Mouse (Mus musculus): ENCODE results near the gene Olfr203.
"Not testable (repeated sequence)": the region's sequence is repeated elsewhere in the genome, so short reads cannot be mapped to it uniquely, and the experiment has no call there.

The Olfr203 gene

GRCm38 (mm10) chr16:59298581-59298980 lies at the start of gene Olfr203:
TSS of gene Olfr203 (plus strand) at chr16:59298881.
- DNase-seq (ENCODE audit: extremely low spot score, low read depth, low spot score) = no peak

GRCm38 (mm10) chr16:59249684-59250083 lies 49.0 kb upstream of the Olfr203 start:
- no peak for DNase-seq (ENCODE audit: extremely low spot score, low read depth, low spot score)

- DNase-seq (ENCODE audit: extremely low spot score, low read depth, low spot score) = not testable (repeated sequence)
Observed at GRCm38 (mm10) chr16:59269097-59269496, 29.6 kb upstream of the Olfr203 start.

- DNase-seq (ENCODE audit: extremely low spot score, low read depth, low spot score) = not testable (repeated sequence)
Observed at GRCm38 (mm10) chr16:59272532-59272931, 26.1 kb upstream of the Olfr203 start, which contains the start of gene Olfr201. TSS of gene Olfr201 (minus strand) at chr16:59272632.

- DNase-seq (ENCODE audit: extremely low spot score, low read depth, low spot score) = no peak
Observed at GRCm38 (mm10) chr16:59280542-59280941, 18.1 kb upstream of the Olfr203 start.

GRCm38 (mm10) chr16:59283476-59283875 lies 15.2 kb upstream of the Olfr203 start:
- no peak for DNase-seq (ENCODE audit: extremely low spot score, low read depth, low spot score)

GRCm38 (mm10) chr16:59286693-59287092 lies 12.0 kb upstream of the Olfr203 start, which contains the start of gene Olfr202:
TSS of gene Olfr202 (minus strand) at chr16:59286793.
- no peak for DNase-seq (ENCODE audit: extremely low spot score, low read depth, low spot score)

GRCm38 (mm10) chr16:59287576-59287975 lies 11.1 kb upstream of the Olfr203 start:
- not testable (repeated sequence) for DNase-seq (ENCODE audit: extremely low spot score, low read depth, low spot score)

GRCm38 (mm10) chr16:59318148-59318547 lies 19.5 kb downstream of the Olfr203 start, which contains the start of gene Olfr204:
TSS of gene Olfr204 (minus strand) at chr16:59318248.
- no peak for DNase-seq (ENCODE audit: extremely low spot score, low read depth, low spot score)

- DNase-seq (ENCODE audit: extremely low spot score, low read depth, low spot score) = not testable (repeated sequence)
Observed at GRCm38 (mm10) chr16:59323262-59323661, 24.6 kb downstream of the Olfr203 start.

- DNase-seq (ENCODE audit: extremely low spot score, low read depth, low spot score) = no peak
Observed at GRCm38 (mm10) chr16:59331038-59331437, 32.4 kb downstream of the Olfr203 start, which contains the start of gene Olfr205. TSS of gene Olfr205 (minus strand) at chr16:59331138.

GRCm38 (mm10) chr16:59349146-59349545 lies 50.5 kb downstream of the Olfr203 start, which contains the start of gene Olfr206:
TSS of gene Olfr206 (minus strand) at chr16:59349246.
- DNase-seq (ENCODE audit: extremely low spot score, low read depth, low spot score) = no peak

All from hindlimb bud, embryonic 11.5 days (tissue).